Mouse (Mus musculus) ES-Bruce4 (cell line): ENCODE data around the gene Lpar4.

Experiments used
- CTCF ChIP-seq: IDR thresholded peaks from one replicate; pipeline ENCODE4 v1.8.1; 2011; ENCODE audit warnings: low read depth, low read length
- POLR2A ChIP-seq: IDR thresholded peaks from one replicate; pipeline ENCODE4 v1.8.1; 2011; ENCODE audit warnings: low read length; ENCODE audit not compliant: insufficient read depth

- TF ChIP-seq CTCF (no peak), POLR2A (no peak)
Measured at GRCm38 (mm10) chrX:106924572-106924971, 4.1 kb downstream of the Lpar4 start.
